Mouse (Mus musculus): ENCODE data around the gene Cyth1. TPM values are rescaled to one million over a fixed set of nuclear protein-coding genes. Genes with fewer than 3 reads are reported as not detected.

Cyth1 gene
- total RNA-seq, 2 experiments from 2014 or later = 45.6 to 51.6 TPM

DNA sequence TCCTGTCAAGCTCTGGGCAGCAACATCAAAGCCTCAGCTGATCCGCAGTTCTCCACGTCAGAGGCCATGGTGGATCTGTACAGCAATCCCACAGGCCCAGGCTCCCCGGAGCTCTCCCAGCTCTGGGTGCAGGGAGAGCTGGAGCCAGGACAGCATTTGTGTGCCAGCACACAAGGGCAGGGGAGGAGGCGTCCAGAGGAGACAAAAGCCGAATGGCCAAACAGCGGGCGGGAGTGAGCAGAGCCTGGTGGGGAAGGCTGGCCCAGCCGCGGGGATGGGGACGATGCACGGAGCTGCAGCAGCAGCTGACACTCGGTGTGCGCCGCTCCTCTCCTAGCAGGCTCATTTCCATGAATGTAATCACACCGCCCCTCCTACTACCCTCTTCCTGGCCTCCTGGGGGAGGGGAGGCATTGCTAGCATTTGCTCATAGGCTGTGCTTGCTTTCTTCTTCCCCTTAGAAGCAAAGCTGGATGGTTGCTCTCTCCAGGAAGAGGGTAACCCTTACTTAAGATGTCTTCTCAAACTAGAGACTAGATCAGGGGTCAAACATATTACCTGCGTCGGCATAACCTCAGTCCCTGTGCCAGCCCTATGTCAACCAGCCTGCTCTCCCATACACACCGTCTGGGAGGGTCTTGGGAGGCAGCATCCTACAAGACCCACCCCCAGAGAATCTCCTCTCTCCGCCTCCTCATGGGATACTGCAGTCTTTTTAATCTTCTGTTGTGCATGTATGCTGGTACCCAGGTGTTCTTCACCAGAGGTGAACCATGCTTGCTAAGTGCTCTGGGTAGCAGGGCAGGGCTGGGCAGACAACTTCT, 45.8 kb downstream of the Cyth1 start:
- peak; percentile 66 to 67 for DNase-seq
- intact Hi-C loops (cut with DNase I) = no loop called here

DNA sequence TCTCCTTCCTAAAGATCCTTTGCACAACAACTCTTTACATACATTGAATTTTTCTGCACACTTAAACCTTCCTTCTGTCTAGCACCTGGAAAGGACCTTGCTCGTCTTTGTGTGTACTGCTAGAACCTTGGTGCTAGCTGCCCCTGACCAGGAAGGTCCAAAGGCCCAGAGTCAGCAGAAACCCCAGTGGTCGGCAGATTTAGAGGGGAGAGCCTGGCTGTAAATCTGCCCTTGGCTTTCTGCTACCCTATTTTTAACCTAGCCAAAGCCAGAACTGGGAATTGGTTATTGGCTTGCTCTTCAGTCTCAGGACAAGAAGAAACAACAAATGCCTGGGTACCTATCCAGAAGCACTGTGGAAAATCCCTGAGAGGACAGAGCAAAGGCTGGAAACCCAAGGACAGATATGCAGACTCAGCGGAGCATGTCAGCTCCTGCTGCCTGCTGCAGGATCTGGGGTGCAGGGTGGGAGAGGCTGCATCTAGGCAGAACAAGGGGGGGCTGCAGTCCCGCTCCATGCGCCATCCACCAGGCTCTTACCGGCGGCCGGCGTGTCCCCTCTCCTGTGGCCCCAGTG, 46.5 kb downstream of the Cyth1 start:
- intact Hi-C loops (cut with DNase I) = no loop called here
- DNase-seq = no peak

DNA sequence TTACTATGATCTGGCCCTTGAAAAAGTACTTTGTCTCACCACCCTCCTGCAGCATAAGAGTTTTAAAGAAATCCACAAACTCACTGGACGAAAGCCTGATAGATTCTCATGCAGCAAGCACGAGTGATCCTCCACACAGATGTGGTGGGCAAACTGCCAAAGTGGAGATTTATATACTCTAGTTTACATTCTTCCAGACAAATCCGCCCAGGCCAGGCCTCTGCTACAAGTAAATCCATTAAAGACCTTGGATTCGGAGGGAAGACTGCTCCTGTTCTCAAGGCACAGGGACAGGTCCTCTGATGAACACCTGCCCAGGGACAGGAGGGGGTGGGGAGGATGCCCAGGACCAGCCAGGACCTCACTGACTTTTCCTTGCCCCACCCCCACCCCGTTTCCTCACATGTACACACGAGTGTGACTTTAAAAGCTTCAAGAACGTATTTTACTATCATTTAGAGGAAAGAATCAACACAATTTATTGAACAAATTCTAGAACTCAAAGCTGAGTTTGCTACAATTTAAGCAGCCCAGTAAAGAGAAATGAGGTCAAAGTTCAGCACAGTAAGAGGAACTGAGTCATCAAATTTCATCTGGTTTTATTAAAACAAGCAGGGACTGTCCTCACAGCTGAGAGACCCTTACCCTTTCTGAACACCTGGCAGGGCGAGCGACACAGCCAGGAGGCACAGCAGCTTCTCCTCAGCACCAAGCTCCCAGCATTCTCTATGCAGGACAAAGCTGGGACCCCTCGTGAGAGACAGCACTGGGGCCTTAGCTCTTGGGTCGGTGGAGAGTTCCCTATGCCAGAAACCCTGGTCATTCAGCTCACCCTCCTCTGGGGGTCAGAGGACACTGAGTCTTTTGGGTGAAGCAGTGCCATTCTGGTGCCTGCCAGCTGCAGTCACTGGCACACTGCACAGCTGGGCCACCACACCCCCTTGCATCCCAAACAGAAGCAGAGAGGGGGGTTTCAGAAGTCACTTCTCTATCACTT, 47.3 kb downstream of the Cyth1 start:
- intact Hi-C loops (cut with DNase I) = no loop called here

DNA sequence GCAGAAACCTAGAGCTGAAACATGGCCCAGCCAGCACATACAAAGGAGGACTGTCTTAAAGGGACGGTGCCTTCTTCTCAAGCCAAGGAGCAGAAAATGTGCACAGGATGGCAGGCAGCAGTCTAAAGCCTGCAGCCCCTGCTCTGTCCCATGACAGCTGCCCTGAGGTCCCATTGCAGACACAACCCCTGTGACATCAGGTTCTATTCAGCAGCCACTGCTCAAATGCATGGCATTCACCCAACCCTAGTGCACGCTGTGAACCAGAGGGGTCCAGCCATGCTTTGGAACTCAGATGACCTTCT, 50.1 kb downstream of the Cyth1 start:
- no peak for DNase-seq
- intact Hi-C loops (cut with DNase I) = no loop called here

More for the DNA sequence above, 47.3 kb downstream of the Cyth1 start:
- no peak for DNase-seq

DNA sequence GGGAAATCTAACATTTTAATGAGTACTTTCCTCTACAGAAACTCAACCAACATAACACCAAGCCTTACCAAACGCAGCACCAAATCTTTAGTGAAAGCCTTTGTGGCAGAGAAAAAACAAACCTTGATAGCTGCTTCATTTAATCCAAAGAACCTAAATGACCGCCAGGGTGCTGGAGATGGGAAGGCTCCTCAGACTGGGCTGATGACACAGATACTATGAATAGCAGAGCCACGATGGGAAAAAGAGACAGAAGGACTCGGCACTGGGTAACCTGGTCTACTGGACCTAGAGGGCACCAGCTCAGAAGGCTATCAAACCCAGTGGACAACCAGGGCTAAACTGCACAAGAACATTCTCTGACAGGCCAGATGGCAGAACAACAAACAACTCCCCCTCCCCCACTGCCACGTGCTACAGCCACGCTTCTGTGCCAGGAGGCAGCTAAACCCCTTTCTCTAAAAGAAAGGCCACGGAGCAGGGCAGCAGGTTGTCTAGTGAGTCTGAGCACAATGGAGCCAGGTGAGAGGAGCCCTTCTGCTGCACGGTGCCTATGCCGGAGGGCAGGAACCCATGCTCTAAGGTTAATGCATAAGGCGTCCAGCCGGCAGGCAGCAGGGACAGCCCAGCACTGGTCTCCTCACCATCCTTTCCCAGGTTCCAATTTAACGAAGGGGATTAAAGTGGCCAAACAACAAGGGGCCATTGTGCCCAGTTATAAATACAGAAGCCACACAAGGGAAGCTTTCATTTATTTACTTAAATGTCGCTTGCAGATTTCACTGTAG, 50.7 kb downstream of the Cyth1 start:
- intact Hi-C loops (cut with DNase I) = loop anchor here (2.0 kb wide), 2 partner anchors 13 to 19 kb away; no protein-coding TSS in a partner anchor
- DNase-seq = no peak

DNA sequence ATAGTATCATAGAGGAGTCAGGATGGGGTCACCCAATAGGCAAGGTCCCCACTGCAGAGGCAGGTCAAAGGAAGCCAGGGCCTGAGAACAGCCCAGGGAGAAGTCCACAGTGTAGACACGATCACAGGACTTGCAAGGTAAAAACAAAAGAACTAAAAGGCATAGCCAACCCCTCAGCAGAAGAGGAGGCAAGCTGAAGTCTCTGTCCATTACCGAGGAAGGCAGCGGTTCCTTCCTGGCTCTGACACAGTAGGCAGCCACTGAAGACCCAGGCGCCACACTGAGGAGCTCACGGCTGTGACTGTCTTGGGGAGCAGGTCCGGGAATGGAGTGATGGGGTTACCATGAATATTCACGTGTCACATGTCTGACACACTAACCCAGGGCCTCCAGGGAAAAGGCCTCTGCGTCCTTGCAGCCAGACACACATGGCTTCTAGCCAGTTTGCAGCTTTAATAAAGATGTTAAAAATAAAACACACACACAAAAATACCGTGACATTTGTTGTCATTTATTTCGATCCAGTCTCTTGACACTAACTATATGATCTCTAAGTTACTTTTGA, 51.5 kb downstream of the Cyth1 start:
- DNase-seq = no peak
- intact Hi-C loops (cut with DNase I) = loop anchor here (2.0 kb wide), 2 partner anchors 14 to 18 kb away; no protein-coding TSS in a partner anchor

DNA sequence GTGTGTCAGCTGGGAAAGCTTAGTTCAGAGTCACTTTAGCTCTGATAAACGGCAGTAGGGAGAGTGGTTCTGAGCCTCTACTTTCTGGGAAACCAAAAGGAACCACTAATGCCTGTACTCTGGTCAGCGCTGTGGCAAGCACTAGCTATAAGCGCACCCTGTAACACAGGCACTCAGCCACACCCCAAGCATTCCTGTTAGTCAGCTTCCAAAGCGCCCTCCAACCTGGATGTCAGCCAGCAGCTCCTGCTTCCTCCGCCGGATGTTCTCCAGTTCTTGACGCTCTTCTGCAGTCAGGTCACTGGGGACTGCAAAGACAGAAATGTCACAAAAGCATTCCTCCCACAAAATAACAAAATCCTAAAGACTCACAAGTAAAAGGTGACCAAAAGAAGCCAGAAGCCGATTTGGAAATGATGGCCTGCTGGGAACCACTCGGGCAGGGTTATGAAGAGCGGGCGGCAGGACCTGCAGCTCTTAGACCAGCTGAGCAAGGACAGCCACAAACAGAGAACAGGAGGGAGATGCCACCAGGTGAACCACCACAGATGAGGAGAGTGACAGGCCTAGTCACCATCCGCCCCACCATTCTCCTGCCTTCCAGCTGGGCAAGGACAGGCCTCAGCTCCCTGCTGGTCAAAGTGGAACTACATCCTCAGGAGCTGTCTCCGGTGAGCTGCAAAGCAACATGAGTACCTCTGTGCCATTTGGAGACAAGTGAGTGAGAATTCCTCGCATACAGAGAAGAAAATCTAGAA, 54.8 kb downstream of the Cyth1 start:
- peak; percentile 81 to 83 for DNase-seq
- intact Hi-C loops (cut with DNase I) = no loop called here

DNA sequence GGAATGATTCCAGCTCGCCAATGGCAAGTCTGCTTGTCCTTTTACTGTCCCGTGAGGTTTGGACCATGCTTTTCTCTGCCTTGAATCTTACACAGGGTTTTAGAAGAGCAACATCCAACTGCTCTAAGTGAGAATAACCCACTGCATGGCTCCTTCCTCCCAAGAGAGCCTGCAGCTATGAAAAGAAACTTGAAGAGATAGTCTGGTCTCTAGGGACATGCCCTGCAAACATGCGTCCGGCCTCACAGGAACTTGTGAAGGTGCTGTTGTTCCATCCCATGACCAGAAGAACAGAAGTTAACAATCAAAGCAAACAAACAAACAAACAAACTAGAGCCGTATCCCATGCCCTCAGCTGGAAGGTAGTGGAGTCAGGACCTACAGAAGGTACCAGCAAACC, 55.4 kb downstream of the Cyth1 start:
- intact Hi-C loops (cut with DNase I) = no loop called here
- DNase-seq = no peak

DNA sequence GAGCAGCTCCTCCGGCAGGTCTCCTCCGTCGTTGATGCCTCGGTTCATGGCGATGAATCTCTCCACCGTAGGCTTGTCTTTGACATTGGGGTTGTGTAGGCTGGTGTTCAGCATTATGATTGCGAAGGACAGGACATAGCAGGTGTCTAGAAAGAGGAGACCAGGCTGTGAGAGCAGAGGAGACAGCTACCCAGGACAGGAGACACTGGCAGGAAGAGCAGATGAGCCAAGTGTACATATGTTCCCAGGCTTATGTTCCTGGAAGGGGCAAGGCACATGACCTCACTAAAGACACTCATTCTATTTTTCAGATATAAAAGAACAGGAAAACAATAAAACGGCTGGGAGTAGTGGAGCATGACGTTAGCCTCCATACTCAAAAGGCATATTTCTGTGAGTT, 65.6 kb downstream of the Cyth1 start:
- no peak for DNase-seq
- intact Hi-C loops (cut with DNase I) = loop anchor here (5.0 kb wide), 1 partner anchor 35 kb away; no protein-coding TSS in a partner anchor

DNA sequence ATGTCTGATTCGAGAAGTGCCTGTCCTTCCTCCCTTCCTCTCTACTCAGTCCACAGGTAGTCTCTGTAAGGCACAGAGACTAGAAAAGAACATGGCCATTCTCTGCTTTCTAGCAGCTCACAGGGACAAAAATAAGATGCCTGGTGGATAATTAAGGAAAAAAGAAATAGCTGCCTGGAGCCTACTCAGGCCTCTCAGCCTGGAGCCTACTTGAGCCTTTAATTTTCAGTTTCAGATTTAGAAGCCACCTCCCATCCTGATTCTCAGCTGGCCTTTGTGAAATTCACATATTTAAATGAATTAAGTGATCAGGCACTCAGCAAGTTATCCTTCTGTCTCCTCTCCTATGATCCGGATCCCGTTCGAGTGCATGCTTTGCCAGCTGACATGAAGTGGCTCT, 66.0 kb downstream of the Cyth1 start:
- no peak for DNase-seq
- intact Hi-C loops (cut with DNase I) = loop anchor here (5.0 kb wide), 1 partner anchor 35 kb away; no protein-coding TSS in a partner anchor

DNA sequence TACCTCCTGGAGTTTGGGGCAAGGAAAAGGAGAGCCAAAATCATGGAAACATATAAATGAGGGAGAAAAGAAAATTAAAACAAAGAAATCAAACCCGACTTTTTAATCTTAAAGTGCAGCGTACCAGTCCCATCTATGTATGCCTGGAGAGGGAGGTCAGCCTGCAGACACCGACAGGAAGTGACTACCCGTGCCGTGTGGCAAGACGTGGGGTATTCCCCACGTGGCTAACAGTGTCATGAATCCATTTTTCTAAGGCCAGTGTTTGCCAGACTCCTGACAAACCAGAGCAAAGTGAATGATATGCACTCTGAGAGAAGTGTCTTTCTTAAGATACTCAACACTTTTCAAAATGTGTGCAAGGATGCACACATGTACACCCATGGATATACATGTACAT, 68.2 kb downstream of the Cyth1 start:
- no peak for DNase-seq
- intact Hi-C loops (cut with DNase I) = loop anchor here (5.0 kb wide), 1 partner anchor 37 kb away; no protein-coding TSS in a partner anchor

DNA sequence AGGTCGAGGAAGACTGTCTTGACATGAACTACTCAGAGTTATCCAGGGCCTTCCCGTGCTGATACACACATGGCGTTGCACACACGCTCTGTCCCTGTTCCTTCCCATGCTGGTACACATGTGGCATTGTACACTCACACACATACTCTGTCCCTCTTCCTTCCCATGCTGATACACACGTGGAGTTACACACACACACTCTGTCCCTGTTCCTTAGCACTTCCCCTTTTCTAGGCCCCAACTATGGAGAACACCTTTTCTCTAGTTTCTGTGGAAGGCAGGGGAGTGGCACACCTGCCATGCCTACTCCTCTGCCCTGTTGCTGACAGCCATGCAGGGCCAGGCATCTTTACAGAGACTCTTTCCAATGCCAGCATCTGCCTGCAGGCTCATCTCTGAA, 70.2 kb downstream of the Cyth1 start:
- intact Hi-C loops (cut with DNase I) = loop anchor here (2.0 kb wide), 1 partner anchor 19 kb away; no protein-coding TSS in a partner anchor
- DNase-seq = no peak

DNA sequence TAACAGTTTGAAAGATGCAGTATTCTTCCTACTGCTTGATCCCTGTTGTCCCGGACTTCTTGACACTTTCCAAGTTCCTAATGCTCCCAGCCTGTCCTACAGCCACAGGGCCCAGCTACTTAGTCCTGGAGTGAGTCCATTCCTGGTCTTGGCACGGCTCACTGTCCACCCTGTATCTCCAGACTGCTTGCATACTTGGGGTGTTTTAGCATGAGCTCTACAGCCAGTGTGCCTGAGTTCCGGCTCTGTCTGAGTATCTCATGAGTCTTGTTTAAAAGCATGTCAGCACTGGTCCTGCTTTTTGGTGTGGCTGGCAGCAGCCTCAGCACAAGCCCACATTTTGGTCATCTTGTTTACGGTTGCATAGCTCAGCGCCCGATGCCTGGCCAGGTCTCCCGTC, 73.6 kb downstream of the Cyth1 start:
- intact Hi-C loops (cut with DNase I) = loop anchor here (5.0 kb wide), 1 partner anchor 38 kb away; no protein-coding TSS in a partner anchor
- DNase-seq = peak; percentile 49 to 55

DNA sequence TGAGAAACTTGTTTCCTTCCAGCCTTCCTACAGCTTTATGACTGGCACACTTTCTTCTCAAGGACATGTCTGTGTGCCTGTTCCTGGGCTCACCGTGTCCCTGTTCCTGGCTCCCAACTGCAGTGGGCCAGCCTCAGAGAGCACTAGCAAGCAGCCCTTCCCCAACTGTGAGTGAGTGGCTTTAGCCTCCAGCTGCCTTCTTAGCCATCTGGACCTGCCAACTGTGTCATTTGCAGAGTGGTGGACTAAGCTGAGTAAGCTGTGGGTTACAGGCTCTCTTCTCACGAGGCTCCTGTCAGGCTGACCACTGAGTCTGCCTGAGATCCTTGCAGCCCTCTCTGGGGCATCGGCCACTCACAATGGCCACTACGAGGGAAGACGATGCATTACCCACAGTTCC, 75.6 kb downstream of the Cyth1 start:
- intact Hi-C loops (cut with DNase I) = loop anchor here (5.0 kb wide), 1 partner anchor 40 kb away; no protein-coding TSS in a partner anchor
- DNase-seq = no peak

DNA sequence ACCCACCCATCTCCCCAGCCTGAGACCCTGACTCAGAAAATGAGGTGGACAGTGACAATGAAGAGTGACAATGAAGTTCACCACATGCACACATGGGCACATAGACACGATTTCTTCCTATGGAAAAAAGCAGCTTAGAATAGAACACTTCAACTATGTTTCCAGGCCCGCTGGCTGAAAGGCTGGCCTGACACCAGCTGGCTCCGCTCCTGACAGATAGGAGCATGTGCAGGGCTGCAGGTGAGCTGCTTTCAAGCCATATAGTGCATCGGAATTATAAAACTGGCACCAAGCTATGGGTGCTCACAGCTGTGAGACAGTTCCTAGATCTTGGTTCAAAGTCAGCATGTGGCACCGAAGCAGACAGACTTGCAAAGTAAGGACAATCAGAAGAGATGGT, 78.1 kb downstream of the Cyth1 start:
- intact Hi-C loops (cut with DNase I) = loop anchor here (1.0 to 5.0 kb wide), 2 partner anchors 27 to 42 kb away; no protein-coding TSS in a partner anchor
- peak in 1 of 2 experiments; percentile 31 for DNase-seq

DNA sequence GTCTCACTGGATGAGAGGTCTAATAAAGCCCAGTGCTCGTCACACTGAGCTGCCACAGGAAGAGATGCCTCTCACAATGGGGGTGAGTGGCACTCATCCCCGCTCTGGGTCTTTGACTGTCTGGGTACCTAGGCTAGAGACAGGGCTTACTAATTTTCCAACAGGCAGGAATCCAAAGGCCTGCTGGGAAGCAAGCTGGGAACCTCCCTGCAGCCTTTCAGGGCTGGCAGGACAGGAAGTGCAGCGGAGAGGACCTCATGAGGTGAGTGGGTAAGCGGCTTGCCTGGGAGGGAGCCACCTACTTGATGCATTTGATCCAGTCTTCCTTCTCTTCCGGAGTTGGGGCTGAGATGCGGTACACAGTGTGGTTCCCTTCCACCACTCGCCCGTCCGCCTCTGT, 79.7 kb downstream of the Cyth1 start:
- intact Hi-C loops (cut with DNase I) = no loop called here
- no peak for DNase-seq

DNA sequence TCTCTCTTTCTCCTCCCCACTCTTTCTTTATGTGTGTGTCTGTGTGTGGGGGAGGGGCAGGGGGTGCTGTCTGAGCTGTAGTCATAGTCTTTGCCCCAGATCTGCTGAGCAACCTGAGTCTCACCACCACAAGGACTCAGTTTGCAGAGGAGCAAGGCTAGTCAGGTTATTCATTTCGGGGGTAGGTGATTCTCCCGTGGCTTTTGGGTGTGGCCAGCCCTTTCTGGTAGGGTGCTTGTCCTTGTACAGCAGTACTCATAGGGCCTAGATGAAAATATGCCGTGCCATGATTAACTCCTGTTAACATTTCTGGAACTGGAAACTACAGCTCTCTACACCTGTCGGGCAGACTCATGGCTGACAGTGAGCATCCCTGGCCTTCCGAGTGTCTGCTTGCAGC, 81.8 kb downstream of the Cyth1 start:
- intact Hi-C loops (cut with DNase I) = no loop called here
- DNase-seq = no peak

DNA sequence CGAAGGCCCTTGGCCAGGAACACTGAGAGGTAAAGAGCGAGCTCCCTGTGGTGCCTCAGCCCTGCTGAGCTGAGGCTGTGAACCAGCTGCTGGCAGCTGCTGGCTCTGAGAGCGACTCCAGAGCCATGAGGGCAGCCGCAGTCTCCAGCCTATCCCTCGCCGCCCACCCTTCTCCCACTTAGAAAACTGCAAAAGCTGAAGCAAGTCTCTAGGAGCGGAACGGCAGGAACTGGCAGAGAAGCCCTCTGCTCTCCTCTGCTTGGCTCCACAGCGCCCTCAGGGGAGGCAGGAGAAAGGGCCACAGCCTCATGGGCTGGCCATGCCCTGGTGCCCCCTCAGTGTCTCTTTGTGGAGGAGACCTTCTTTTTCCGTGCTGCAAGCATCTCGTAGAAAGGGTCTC, 82.7 kb downstream of the Cyth1 start:
- DNase-seq = no peak
- intact Hi-C loops (cut with DNase I) = no loop called here

DNA sequence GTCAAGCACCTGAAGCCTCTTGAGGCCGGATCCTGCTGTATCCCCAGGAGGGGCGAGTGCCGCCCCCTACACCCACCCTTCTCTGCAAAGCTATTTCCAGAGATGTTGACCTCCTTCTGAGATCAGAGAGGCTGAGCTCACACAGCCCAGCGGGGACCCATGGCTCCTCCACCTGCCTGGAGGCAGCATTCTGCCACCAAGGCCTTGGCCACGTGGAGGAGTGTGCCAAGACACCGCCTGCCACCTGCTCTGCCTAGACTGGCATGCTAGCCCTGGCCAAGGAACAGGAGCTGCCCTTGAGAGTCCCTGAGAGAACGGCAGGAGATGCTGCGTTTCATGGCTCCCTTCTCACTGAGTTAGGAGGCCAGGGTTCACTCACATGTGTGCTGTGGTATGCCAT, 83.8 kb downstream of the Cyth1 start:
- intact Hi-C loops (cut with DNase I) = no loop called here

More for the DNA sequence above, 83.8 kb downstream of the Cyth1 start:
- DNase-seq = no peak
